Mouse (Mus musculus) gastrocnemius, postnatal 10 days (tissue): Measurements from ENCODE around the gene Ctf1. TPM values are rescaled to one million over a fixed set of nuclear protein-coding genes. Genes with fewer than 3 reads are reported as not detected.
A peak's percentile ranks its signal among the peaks of the same experiment; 100 is the strongest.
"Not testable (repeated sequence)": the region's sequence is repeated elsewhere in the genome, so short reads cannot be mapped to it uniquely, and the experiment has no call there.

Experiments used
- DNase-seq: peaks from one replicate; pipeline ENCODE4 v3.0.0; 2021; ENCODE audit warnings: mixed read lengths
- total RNA-seq, 2 experiments: library from RNA; stranded (reverse); gene quantifications; 2 replicates each; pipeline ENCODE4 v1.2.3; 2021

The Ctf1 gene
- total RNA-seq, 2 experiments from 2014 or later, result 9.1 to 12.7 TPM

DNA sequence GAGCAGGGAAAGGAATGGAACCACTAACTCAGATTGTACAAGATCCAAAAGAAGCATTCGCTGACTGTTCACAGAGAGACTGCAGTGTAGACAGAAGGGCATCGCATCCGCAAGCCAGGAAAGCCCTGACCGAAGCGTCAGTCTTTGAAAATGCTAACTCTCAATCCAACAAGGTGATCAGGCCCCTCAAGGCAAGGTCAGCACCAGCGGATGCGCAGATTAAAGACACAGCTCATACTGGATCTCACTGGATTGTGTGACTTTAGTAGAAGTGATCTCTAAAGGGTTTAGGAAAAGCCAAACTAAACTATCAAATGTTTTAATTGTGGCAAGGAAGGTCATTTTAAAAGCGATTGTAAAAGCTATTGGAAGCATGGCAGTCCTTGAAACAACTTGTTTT is 19.2 kb upstream of the Ctf1 start:
- no peak for DNase-seq

DNA sequence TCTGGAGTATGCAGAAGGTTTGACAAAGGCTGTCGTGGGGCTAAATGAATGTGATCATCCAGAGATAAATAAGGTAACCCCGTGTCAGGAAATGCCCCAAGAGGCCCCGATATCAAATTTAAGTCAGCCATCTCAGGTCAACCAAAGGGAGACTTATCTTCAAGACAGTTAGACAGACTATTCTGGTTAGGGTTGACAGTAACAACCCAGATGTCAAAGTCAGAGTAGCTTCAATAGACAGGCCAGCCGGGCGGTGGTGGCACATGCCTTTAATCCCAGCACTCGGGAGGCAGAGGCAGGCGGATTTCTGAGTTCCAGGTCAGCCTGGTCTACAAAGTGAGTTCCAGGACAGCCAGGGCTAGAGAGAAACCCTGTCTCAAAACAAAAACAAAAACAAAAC is 18.8 kb upstream of the Ctf1 start:
- DNase-seq, result not testable (repeated sequence)

DNA sequence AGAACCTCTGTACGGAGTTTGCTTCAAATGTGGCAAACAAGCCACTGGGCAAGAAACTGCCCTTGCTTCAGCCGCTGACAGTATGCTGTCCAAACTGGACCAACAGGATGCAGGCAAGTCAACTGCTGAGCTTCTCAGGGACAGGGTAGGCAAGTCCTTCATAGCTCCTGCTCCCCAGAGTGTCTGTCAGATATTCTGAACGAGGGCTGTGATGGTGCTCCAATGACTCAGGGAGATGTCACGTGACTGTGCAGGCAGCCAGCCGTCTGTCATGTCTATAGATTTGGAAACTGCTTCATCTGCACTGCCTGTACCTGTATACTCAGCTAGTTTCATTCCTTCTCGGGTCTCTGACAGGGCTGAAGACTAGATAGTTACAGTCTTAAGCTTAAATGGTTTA is 13.6 kb upstream of the Ctf1 start:
- no peak for DNase-seq

DNA sequence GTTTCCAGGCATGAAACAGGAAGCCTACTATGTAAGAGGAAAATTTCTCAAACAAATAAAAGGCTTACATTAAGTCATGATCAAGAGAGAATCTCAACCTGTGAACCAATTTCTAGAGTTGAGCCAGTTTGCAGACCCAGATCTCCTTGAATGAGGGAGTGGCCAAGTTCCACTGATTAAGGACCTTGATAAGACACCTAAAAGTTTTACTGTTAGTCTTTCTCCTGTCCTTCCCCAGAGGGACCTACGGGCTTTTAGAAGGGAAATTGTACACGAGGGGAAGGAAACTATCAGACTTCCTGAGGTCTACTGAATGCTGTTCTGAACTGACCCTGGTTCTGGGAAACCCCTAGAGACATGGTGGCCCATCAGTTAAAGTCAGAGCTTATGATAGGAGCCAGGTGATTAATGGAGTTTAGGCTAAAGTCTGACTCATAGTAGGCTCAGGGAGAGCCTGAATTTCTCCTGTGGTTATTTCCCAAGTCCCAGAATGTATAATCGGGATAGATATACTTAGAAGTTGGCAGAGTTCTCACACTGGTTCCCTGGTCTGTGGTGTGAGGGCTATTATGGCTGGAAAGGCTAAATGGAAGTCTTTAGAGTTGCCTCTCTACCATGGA is 11.7 kb upstream of the Ctf1 start:
- no peak for DNase-seq

DNA sequence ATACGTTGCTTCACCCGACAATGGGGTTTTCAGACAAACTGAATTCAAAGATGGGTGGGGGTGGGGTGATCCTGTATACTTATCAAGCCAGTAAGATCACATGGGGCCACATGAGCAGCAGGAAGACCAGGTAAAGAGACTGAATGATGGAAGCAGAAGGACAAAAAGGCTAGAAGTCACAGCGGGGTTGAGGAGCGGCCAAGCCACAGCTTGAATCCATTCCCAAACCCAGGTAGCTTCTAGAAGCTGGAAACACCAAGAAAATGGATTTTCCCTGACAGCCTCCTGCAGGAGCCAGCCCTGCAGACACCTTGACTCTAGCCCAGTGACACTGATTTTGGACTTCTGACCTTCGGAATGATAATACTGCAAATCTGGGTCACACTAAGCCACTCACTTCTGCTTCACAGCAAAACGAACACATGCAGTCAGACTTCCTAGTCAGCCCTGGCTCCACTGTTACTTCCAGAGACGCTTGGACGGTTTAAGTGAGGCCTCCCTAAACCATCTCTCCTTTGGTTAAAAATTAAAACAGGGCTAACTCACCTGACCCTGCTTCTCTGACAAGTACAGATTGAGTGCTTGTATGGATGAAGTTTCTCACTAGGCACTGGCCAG is 8.9 kb upstream of the Ctf1 start:
- no peak for DNase-seq

DNA sequence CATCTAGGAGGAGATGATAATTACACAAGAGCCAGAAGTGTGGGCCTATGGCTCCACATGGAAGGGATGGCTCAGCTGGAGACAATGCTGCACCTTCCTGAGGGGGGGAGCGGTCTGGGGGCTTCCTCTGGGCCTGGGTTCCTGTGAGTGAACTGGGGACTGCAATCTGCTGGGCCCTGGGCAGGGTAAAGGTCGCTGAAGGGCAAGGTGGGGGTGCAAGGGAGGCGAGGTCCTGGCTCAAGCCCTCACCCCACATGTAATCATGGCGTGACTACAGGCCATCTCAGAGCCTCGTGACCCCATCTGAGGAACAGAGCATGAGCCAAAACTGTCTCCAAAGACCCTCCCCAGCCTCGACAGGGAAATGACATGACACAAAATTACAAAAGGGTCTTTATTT is 7.9 kb upstream of the Ctf1 start:
- DNase-seq, result no peak

DNA sequence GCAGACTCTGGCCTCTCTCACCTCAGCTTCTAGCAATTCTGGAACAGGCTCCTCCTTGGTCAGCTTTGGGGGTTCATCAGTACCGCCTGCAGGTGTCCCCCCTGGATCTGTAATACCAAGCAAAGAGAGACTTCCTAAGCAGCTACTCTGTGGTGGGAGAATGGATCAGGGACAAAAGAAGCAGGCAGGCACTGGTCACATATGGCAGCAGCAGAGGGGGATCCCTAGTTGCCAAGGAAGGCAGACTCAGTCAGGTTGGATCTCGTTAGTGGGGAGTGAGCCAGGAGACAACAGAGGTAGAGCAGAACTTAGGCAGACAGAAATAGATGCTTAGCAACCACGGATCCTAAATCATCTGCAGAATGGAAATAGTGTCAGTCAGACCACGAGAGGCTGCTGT is 6.8 kb upstream of the Ctf1 start:
- no peak for DNase-seq

DNA sequence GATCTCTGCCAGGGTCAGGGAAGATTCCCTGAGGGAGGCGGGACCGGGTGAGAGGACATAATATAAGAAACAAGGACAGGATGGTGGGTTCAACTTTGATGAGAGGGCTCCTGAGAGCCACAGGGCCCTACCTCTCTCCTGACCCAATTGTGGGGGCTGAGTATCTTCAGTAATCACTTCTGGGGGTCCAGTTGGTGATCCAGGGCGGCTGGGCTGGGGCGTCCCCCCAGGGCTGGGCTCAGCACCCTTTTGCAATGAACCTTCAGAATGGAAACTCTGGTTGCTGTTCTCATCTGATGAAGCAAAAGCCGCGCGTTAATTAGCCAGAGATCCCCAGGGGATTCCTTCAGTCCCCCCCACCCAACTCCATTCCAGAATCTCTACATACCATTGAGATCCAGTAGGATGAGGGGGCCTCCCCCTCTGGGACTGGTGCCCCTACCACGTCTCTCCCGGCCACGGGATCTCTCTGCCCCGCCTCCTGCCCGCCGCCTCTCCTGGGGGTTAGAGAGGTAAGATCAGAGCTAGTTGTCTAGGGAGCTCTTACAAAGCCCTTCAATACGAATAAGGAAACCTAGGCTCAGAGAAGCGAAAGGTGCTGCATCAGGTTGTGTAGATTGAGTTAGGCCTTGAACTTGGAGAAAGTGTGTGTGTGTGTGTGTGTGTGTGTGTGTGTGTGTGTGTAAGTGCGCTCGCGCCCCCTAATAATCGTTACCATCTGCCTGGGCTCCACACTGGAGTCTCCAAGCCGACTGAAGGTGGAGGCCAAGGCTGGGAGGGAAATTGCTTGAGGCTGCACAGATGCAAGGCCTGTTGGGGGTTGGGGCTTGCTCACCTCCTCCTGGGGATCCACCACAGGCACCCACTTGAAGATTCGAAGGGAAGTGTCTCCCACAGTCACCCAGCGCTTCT is 5.2 kb upstream of the Ctf1 start:
- DNase-seq, result no peak

DNA sequence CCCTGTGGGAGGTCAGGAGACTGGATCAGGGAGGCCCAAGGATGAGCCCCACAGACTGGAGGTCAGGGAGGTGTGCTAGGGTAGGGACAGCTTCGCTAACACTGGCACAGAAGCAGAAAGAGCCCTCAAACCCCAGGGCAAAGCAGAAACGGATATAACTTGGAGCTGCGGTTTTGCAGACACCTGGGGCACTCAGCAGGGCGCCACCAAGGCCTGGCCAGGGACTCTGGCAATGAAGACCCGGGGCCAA is 4.7 kb upstream of the Ctf1 start:
- no peak for DNase-seq

DNA sequence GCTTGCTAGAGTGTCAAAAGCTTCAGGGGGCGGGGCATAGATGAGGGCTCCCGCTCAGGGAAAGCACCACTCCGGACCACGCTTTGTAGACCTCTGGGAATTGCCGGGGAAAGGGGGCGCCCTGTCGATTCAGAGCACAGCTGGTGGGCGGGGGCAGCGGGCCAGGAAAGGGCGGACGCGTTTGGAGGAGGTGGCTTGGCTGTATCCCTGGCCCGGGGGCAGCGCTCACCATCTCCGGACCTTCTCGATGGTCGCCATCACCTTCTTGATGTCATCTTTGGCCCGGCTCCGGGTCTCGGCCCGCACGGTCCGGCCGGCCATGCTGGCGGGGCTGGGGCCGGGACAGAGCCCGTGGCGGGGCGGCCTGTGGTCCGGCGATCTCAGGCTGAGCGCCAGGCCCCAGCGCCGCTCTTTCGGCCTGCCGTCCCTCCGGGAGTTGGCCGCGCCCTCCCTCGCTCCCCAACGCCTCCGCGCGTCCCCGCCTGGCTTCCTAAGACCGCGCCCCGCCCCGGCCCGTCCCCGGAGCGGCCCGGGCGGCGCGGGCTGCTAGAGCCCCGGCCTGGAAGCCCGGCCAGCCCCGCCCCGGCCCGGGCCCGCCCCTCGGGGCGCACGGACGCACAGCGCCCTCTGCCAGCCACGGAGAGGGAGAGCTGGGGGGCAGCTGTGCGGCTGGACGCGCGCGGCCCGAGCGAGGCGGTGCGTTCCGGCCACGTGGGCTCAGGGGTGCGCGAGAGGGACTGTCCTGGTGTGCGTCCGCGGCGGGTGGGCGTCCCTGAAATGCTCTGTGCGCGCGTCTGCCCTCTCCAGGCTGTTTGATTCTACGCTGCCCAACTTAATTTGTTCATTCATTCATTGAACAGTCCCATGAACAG is 4.1 kb upstream of the Ctf1 start, which contains the start of gene Bcl7c:
Gene Bcl7c, minus strand, starts transcription at position 727 of the 872 bp plus-strand sequence.
- DNase-seq, result peak; percentile 90

DNA sequence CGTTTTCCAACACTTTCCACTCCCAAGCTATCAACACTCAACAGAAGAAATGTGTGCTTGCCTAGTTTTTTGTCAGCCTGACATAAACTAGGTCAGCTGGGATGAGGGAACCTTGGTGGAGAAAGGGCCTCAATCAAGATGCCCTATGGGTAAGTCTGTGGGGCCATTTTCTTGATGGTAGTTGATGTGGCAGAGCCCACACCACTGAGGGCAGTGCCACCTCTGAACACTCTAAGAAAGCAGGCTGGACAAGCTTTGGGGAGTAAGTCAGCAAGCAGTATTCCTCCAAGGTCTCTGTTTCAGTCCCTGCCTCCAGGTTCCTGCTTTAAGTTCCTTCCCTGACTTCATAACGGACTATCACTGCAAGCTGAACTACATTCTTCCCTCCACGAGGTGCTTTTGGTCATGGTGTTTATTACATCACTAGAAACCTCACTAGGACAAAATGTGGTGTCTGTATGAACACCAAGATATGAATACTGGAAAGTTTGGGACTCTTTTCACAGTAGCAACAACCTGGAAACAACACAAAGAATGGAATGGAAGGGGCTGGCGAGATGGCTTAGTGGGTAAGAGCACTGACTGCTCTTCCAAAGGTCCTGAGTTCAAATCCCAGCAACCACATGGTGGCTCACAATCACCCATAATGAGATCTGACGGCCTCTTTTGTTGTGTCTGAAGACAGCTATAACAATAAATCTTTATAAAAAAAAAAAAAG is 3.1 kb upstream of the Ctf1 start:
- DNase-seq, result no peak

DNA sequence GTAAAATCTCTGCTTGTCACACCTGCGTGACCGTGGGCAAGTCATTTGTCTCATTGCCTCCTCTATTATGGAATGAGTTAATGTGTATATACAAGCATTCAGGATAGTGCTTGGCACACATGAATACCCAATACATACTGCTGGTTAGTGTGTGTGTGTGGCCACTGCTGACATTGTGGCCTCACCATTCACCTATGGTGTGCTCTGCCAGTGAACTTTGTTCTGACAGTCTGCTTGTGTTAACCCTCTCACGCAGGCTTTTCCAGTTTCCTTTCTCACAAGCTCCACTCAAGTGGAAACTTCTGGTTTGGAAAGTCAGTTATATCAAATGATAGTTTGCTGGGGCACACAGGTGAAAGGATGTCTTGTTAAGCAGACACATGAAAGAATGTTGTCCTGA is 1.5 kb upstream of the Ctf1 start:
- DNase-seq, result no peak

DNA sequence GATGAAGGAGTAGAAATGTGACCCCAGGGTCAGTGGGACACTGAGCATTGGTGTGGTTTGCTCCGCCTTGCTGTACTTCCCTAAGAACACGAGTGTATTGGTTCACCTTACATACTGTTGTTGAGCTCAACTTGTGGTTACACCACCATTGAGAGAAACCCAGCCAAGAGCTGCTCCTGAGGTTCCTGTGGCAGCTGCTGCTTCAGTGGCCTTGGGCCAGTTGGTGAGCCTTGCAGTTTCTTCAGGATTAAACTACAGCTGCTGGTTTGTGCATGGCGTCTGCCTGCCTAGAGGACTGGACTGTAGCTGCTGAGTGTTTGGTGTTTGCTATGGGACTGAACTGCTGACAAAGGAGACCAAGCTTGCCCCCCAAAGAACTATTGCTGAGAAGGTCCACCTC is 1.1 kb upstream of the Ctf1 start:
- no peak for DNase-seq

DNA sequence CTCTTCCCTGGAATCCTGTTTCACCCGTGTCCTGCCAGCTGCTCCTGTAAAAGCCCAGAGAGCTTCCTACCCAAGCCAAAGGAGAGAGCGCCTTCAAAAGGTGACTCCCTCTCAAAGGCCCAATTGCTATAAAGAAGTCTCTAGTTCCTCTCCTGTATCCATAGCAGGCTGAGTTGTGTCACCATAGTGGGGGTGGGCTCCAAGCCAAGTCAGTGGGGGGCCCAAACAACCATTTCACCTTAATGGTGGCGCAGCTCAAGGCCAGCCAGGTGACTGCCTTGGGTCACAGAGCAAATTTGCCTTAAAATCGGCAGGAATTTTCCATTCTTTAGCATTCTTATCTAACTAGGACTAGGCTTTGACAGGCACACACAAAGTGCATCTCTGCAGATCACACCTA is 2.3 kb downstream of the Ctf1 start:
- DNase-seq, result no peak

DNA sequence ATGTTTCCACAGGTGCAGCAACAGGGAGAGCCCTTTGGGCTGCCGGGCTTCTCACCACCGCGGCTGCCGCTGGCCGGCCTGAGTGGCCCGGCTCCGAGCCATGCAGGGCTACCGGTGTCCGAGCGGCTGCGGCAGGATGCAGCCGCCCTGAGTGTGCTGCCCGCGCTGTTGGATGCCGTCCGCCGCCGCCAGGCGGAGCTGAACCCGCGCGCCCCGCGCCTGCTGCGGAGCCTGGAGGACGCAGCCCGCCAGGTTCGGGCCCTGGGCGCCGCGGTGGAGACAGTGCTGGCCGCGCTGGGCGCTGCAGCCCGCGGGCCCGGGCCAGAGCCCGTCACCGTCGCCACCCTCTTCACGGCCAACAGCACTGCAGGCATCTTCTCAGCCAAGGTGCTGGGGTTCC is 4.5 kb downstream of the Ctf1 start:
- peak; percentile 80 for DNase-seq

DNA sequence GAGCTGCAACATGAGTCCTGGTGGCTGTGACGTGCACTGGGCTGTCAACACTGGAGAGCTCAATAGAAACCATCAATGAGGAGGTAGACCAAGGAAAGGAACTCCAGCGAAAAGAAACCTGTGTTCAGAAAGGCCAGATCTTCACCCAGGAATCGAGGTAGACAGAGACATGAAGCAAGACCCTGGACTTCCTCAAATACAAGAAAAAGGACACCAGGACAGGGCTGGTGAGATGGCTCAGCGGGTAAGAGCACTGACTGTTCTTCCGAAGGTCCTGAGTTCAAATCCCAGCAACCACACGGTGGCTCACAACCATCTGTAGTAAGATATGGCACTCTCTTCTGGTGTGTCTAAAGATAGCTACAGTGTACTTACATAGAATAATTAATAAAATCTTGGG is 5.8 kb downstream of the Ctf1 start:
- no peak for DNase-seq

DNA sequence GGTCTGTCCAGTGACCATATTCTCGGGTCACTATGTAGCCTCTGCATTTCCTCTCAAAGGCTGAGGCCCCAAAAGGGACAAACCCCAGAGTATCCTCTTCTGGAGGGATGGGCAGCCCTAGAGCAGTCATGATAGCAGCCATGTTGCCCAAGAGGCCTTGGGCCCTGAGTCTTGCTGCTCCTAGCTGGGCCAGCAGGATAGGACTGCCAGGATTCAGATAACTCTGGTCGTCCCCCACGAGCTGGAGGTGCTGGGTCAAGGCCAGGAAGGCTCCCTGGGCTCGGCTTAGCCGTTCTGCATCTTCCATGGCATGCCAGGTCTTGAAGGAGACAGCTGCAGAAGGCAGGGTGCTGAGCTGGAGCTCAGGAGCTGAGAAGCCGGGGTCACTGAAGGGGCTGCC is 6.7 kb downstream of the Ctf1 start:
- DNase-seq, result no peak

DNA sequence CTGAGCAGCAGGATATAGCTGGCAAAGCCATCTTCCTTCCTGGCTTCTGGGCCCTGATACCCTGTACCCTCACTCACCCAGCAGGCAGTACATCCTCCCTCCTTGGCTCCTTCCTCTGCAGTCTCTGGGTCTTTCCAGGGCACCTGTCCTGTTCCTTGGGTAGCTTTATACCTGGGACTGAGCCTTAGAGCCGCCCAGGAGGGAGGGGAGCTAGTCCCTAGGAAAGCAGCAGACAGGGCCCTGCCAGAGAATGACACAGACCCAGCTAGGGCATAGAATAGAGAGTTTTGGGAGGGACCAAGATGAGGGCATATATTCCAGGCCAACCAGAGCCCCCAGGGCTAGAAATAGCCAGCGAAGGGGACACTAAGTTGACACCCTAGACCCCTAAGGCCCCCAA is 13.0 kb downstream of the Ctf1 start:
- DNase-seq, result no peak

DNA sequence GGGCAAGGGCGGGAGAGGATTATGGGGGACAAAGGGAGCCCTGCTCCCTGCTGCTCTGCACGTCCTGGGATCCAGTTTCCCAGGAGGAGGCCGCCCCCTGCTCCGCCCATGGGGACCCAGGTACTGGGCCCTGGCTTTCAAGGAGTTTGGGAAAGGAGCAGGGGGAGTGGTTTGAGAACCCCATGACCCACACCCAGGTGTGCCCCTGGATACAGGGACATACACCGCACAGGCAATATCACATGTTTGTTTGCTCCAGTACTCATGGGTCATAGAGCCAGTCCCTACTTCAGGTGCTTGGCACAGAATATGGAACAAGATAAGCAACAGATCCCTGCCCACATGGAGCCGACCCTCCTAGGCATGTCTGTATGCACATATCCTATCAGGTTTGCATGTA is 13.4 kb downstream of the Ctf1 start:
- no peak for DNase-seq

DNA sequence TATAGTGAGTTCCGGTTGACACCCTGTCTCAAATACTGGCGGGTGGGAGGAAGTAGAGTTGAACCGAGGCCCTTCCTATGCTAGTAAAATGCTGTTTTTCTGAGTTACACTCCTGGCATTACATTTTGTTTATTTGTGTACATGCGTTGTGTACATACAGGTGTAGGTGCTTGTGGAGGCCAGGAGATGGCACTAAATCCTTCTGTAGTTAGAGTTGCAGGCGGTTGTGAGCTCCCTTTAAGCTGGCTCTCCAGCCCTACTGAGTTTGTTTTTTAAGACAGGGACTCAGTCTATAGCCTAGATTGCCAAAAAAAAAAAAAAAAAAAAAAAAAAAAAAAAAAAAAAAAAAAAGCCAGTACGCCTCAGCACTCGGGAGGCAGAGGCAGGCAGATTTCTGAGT is 15.4 kb downstream of the Ctf1 start:
- no peak for DNase-seq

DNA sequence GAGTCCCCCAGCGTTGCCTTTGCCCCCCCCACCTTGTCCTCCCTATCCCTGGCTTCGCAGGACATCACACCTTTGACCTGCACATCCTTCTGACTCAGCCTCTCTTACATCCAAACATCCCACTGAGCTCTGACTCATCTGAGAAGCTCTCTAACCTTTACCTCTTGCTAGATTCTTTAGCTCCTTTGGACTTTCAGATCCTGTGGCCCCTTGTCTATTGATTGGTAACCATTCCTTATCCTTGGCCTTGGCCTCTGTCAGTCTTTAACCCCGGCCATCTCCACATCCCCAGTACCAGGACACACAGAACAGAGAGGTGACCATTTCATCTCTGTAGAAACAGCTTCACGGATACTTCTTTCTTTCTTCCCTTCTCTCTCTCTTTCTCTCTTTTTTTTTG is 17.6 kb downstream of the Ctf1 start:
- no peak for DNase-seq

DNA sequence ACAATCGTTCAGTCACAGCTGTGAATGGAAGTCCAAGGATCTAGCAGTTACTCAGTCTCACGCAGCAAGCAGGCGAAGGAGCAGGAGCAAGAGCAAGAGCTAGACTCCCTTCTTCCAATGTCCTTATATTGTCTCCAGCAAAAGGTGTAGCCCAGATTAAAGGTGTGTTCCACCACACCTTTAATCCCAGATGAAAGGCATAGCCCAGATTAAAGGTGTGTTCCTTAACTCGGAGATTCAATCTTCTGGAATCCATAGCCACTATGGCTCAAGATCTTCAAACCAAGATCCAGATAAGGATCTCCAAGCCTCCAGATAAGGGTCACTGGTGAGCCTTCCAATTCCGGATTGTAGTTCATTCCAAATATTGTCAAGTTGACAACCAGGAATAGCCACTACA is 19.5 kb downstream of the Ctf1 start, which contains the start of gene Ctf2:
Gene Ctf2, minus strand, starts transcription at position 101 of the 400 bp plus-strand sequence.
- DNase-seq, result not testable (repeated sequence)
